Comparison of ENCODE assay signal across 32 mouse cellular contexts in the genomic region with DNA sequence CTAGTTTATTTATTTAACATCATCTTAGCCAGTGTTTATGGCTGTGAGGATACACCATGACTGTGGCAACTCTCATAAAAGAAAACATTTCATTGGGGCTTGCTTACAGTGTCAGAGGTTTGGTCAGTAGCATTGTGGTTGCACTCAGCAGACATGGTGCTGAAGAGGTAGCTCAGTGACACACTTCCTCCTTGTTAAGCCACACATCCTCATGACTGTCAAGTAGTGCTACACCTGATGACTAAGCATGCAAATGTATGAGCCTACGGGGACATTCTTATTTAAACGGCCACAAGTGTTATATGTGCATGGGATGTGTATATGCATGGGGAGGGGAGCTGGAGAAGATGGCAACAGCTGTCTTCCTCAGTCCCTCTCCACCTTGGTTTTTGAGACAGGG. TPM values are rescaled to one million over a fixed set of nuclear protein-coding genes. Genes with fewer than 3 reads are reported as not detected.
DNase-seq lines count a peak whose midpoint lies in the region; ATAC-seq and TF ChIP-seq lines count a peak whose summit lies in the region.
"Had no signal": no experiment of that assay in that cellular context is flagged by ENCODE, and none has a peak within 500 bp of the region (broad histone marks: within the 10 kb centered on the region; RNA-seq: fewer than 3 reads in every experiment).

No protein-coding gene starts in this region.

- H3K9me3 ChIP-seq in CH12.LX (replicated peaks; ENCODE audit: low read length), result no peaks in the 10 kb centered on the region
- no peaks in the 10 kb centered on the region for H3K9me3 ChIP-seq in kidney, embryonic 16.5 days (ENCODE audit: low read length)
- H3K9me3 ChIP-seq: embryonic facial prominence, embryonic 12.5 days; forebrain, embryonic 15.5 days; hindbrain, embryonic 13.5 days; intestine, embryonic 15.5 days; limb, embryonic 15.5 days; liver, embryonic 13.5 days; midbrain, embryonic 12.5 days; neural tube, embryonic 15.5 days had no signal

- no peaks in the 10 kb centered on the region for H3K36me3 ChIP-seq in CH12.LX (replicated peaks in 1 of 2; ENCODE audit: control insufficient read depth in 1 of 2, insufficient read depth in 1 of 2, low read length in 1 of 2)
- no peaks in the 10 kb centered on the region for H3K36me3 ChIP-seq in kidney, embryonic 16.5 days (ENCODE audit: insufficient read depth, low read length)
- H3K36me3 ChIP-seq: embryonic facial prominence, embryonic 12.5 days; forebrain, embryonic 15.5 days; hindbrain, embryonic 13.5 days; intestine, embryonic 15.5 days; limb, embryonic 15.5 days; liver, embryonic 13.5 days; midbrain, embryonic 12.5 days; neural tube, embryonic 15.5 days had no signal

- in situ Hi-C loops in CH12.LX (cut with MboI; ENCODE audit: low pct_ligation_motif_present, low pct_unique_long_range_greater_than_20kb, low sequenced_read_pairs), result no loop called here

- peaks cover 31 to 59% of the 10 kb centered on the region in 2 experiments for H3K4me1 ChIP-seq in CH12.LX (ENCODE audit: control insufficient read depth in 1 of 2, insufficient read depth in 2 of 2)
- peaks cover 3% of the 10 kb centered on the region; the same call in 1 of the 2 replicates for H3K4me1 ChIP-seq in cerebellum, adult 2 months (ENCODE audit: control insufficient read depth, insufficient read depth, low read length)
- H3K4me1 ChIP-seq in kidney, embryonic 16.5 days (ENCODE audit: insufficient read depth, low read length), result peaks cover 8% of the 10 kb centered on the region; the same call in 1 of the 2 replicates
- H3K4me1 ChIP-seq: forebrain, embryonic 15.5 days; hindbrain, embryonic 13.5 days; intestine, embryonic 15.5 days; midbrain, embryonic 12.5 days; neural tube, embryonic 15.5 days had no signal

- no peak overlapping the region for H3K9ac ChIP-seq in CH12.LX (ENCODE audit: insufficient read depth, low read depth)
- H3K9ac ChIP-seq in kidney, embryonic 16.5 days (replicated peaks; ENCODE audit: low read length), result no peak overlapping the region
- H3K9ac ChIP-seq: embryonic facial prominence, embryonic 12.5 days; forebrain, embryonic 15.5 days; hindbrain, embryonic 13.5 days; intestine, embryonic 15.5 days; limb, embryonic 15.5 days; liver, embryonic 13.5 days; midbrain, embryonic 12.5 days; neural tube, embryonic 15.5 days had no signal

- no peaks in the 10 kb centered on the region for H3K27me3 ChIP-seq in CH12.LX (replicated peaks)
- H3K27me3 ChIP-seq in cerebellum, adult 2 months (ENCODE audit: control insufficient read depth, insufficient read depth, low read length), result no peaks in the 10 kb centered on the region
- H3K27me3 ChIP-seq in kidney, embryonic 16.5 days (ENCODE audit: insufficient read depth, low read length), result no peaks in the 10 kb centered on the region
- H3K27me3 ChIP-seq: embryonic facial prominence, embryonic 12.5 days; forebrain, embryonic 15.5 days; hindbrain, embryonic 13.5 days; intestine, embryonic 15.5 days; limb, embryonic 15.5 days; liver, embryonic 13.5 days; midbrain, embryonic 12.5 days; neural tube, embryonic 15.5 days had no signal

- DNase-seq in A20 (ENCODE audit: low read depth, low spot score), result peak; percentile 71
- DNase-seq in CH12.LX (ENCODE audit: extremely low read depth), result peak; percentile 83
- no peak for DNase-seq in cerebellum, adult 2 months
- no peak for DNase-seq in ovary, postnatal 10 days (ENCODE audit: low spot score)
- no peak for DNase-seq in spleen, postnatal 10 days (ENCODE audit: low spot score in 2 of 2)
- DNase-seq: adrenal gland, postnatal 10 days; B cell, adult 2 months; cerebellum, adult 9-10 months; cerebellum, postnatal 36 days; embryo, embryonic 11 days; gastrocnemius, postnatal 25 days; heart, adult 18-20 months; heart, postnatal 36 days; kidney, adult 2 months; kidney, postnatal 10 days; layer of hippocampus, postnatal 36 days; left cerebral cortex, postnatal 4 days; liver, embryonic 13.5 days; lung, adult 18-20 months; lung, postnatal 10 days; right cerebral cortex, postnatal 25 days had no signal

- H3K4me2 ChIP-seq in CH12.LX (ENCODE audit: insufficient read depth, low read depth, poor library complexity, severe bottlenecking), result peak overlapping the region; percentile 1; the same call in 1 of the 2 replicates
- H3K4me2 ChIP-seq in kidney, embryonic 16.5 days (replicated peaks; ENCODE audit: low read depth, low read length), result no peak overlapping the region
- H3K4me2 ChIP-seq: embryonic facial prominence, embryonic 12.5 days; forebrain, embryonic 15.5 days; heart, embryonic 11.5 days; hindbrain, embryonic 13.5 days; intestine, embryonic 15.5 days; limb, embryonic 15.5 days; liver, embryonic 13.5 days; midbrain, embryonic 12.5 days; neural tube, embryonic 15.5 days had no signal

- H3K27ac ChIP-seq in CH12.LX (ENCODE audit: insufficient read depth, low read depth), result no peak overlapping the region
- H3K27ac ChIP-seq in cerebellum, adult 2 months (ENCODE audit: insufficient read depth, low read length), result no peak overlapping the region
- no peak overlapping the region for H3K27ac ChIP-seq in kidney, embryonic 16.5 days (ENCODE audit: low read length)
- H3K27ac ChIP-seq: embryonic facial prominence, embryonic 12.5 days; forebrain, embryonic 15.5 days; hindbrain, embryonic 13.5 days; intestine, embryonic 15.5 days; limb, embryonic 15.5 days; liver, embryonic 13.5 days; midbrain, embryonic 12.5 days; neural tube, embryonic 15.5 days had no signal

- H3K4me3 ChIP-seq in CH12.LX (replicated peaks in 1 of 3; ENCODE audit: low read depth in 2 of 3, low read length in 2 of 3, poor library complexity in 1 of 3), result peak overlapping the region in 1 of 3 experiments; percentile 2
- no peak overlapping the region for H3K4me3 ChIP-seq in cerebellum, adult 2 months (replicated peaks; ENCODE audit: insufficient read depth, low read depth, low read length)
- no peak overlapping the region for H3K4me3 ChIP-seq in kidney, embryonic 16.5 days (ENCODE audit: low read length)
- H3K4me3 ChIP-seq: embryonic facial prominence, embryonic 12.5 days; forebrain, embryonic 15.5 days; hindbrain, embryonic 13.5 days; intestine, embryonic 15.5 days; limb, embryonic 15.5 days; liver, embryonic 13.5 days; midbrain, embryonic 12.5 days; neural tube, embryonic 15.5 days had no signal

- TF ChIP-seq EP300 in CH12.LX (IDR thresholded peaks at IDR 0.05; ENCODE audit: low read length), result peak; percentile 78

- dilution Hi-C loops in CH12.LX (cut with MboI; ENCODE audit: extremely low pct_ligation_motif_present, extremely low pct_unique_long_range_greater_than_20kb, low sequenced_read_pairs), result no loop called here

- no peak for TF ChIP-seq RAD21 in CH12.LX (IDR thresholded peaks at IDR 0.05; ENCODE audit: low read depth, low read length)

- ATAC-seq in hematopoietic stem cell, adult 5-6 weeks (replicated peaks in 1 of 2; ENCODE audit: insufficient read depth in 1 of 2, low FRiP score in 2 of 2, low TSS enrichment in 1 of 2, low read depth in 1 of 2, poor library complexity in 2 of 2, severe bottlenecking in 2 of 2), result peak; percentile 88 to 90
- peak; percentile 84 for ATAC-seq in megakaryocyte progenitor cell, adult 5-6 weeks (replicated peaks; ENCODE audit: poor library complexity)
- no peak for ATAC-seq in kidney, embryonic 16.5 days (ENCODE audit: low FRiP score, low TSS enrichment)
- ATAC-seq: forebrain, embryonic 15.5 days; intestine, embryonic 15.5 days had no signal

- 97% methylated on average over 2 of the region's 2 CpGs for WGBS in cerebellum, adult 2 months
- 84% methylated on average over 2 of the region's 2 CpGs for WGBS in kidney, embryonic 16.5 days

- no peak for TF ChIP-seq CTCF in CH12.LX (conservative IDR thresholded peaks at IDR 0.05 in 1 of 2, IDR thresholded peaks at IDR 0.05 in 1 of 2; ENCODE audit: low read depth in 2 of 2, low read length in 2 of 2)
- TF ChIP-seq CTCF in cerebellum, adult 2 months (IDR thresholded peaks at IDR 0.05; ENCODE audit: borderline replicate concordance, insufficient read depth, low read depth, low read length), result no peak

- no peaks in the 10 kb centered on the region for H3K79me2 ChIP-seq in CH12.LX (replicated peaks; ENCODE audit: control insufficient read depth, extremely low read depth, insufficient read depth, poor library complexity, severe bottlenecking)

- no peak for TF ChIP-seq POLR2A in CH12.LX (IDR thresholded peaks at IDR 0.05; ENCODE audit: low read depth, low read length)
- TF ChIP-seq POLR2A in cerebellum, adult 2 months (IDR thresholded peaks at IDR 0.05; ENCODE audit: borderline replicate concordance, insufficient read depth, low read length), result no peak

TF ChIP-seq in CH12.LX, 34 proteins besides CTCF, POLR2A, EP300 and RAD21 (continues in another document):
- peak; percentile 58; the same call in 1 of the 2 replicates for TF ChIP-seq HCFC1 (IDR thresholded peaks at IDR 0.05; ENCODE audit: low read depth, low read length)
- TF ChIP-seq USF2 (conservative IDR thresholded peaks at IDR 0.05; ENCODE audit: low read depth, low read length), result no peak
- TF ChIP-seq ZMIZ1 (IDR thresholded peaks at IDR 0.05; ENCODE audit: low read depth, low read length), result no peak
- no peak for TF ChIP-seq POLR2AphosphoS2 (IDR thresholded peaks at IDR 0.05; ENCODE audit: low read depth, low read length)

RNA-seq across cellular contexts. Expression of gene Nhlrc1, which starts 30.8 kb away (rescaled TPM):
- total RNA-seq in CH12.LX (2012; rRNA removed) (not detected in 2 replicates), CH12.LX (2014; rRNA removed) (not detected in 2 replicates)
- polyA plus RNA-seq in CH12.LX (2012; ENCODE audit: insufficient read length, low read depth), result not detected in 2 replicates
- total RNA-seq in hematopoietic stem cell, adult 5-6 weeks (2017), result 0.35 and 4.4 TPM in 2 replicates
- 2.1 and 2.2 TPM in 2 replicates for total RNA-seq in megakaryocyte progenitor cell, adult 5-6 weeks (2015)
- total RNA-seq in megakaryocyte progenitor cell, adult 5-6 weeks (2017), result 2.2 and 4.8 TPM in 2 replicates
- 13.5 TPM in 2 replicates for polyA plus RNA-seq in cerebellum, adult 2 months (2012; rRNA removed)
- polyA plus RNA-seq in kidney, embryonic 16.5 days (2015; fragmentation: Nextera tagmentation; extraction: Ambion mirVana), result 3.0 and 3.6 TPM in 2 replicates

RNA-seq across cellular contexts. Expression of gene Kif13a, which starts 54.2 kb away (rescaled TPM):
- total RNA-seq in CH12.LX (2012; rRNA removed), result not detected in 2 replicates
- not detected in 2 replicates for total RNA-seq in CH12.LX (2014; rRNA removed)
- polyA plus RNA-seq in CH12.LX (2012; ENCODE audit: insufficient read length, low read depth), result not detected in 2 replicates
- 44.0 and 54.7 TPM in 2 replicates for total RNA-seq in hematopoietic stem cell, adult 5-6 weeks (2017)
- total RNA-seq in megakaryocyte progenitor cell, adult 5-6 weeks (2015), result 20.9 and 24.4 TPM in 2 replicates
- total RNA-seq in megakaryocyte progenitor cell, adult 5-6 weeks (2017), result 31.1 and 41.0 TPM in 2 replicates
- polyA plus RNA-seq in cerebellum, adult 2 months (2012; rRNA removed), result 36.5 and 38.5 TPM in 2 replicates
- 8.1 and 10.1 TPM in 2 replicates for polyA plus RNA-seq in kidney, embryonic 16.5 days (2015; fragmentation: Nextera tagmentation; extraction: Ambion mirVana)

RNA-seq across cellular contexts. Expression of gene Kdm1b, which starts 59.4 kb away (rescaled TPM):
- total RNA-seq in CH12.LX (2012; rRNA removed) (9.8 and 10.3 TPM in 2 replicates), CH12.LX (2014; rRNA removed) (17.5 and 20.3 TPM in 2 replicates)
- polyA plus RNA-seq in CH12.LX (2012; ENCODE audit: insufficient read length, low read depth), result 11.1 and 12.3 TPM in 2 replicates
- 16.0 and 18.4 TPM in 2 replicates for total RNA-seq in hematopoietic stem cell, adult 5-6 weeks (2017)
- 8.9 and 9.4 TPM in 2 replicates for total RNA-seq in megakaryocyte progenitor cell, adult 5-6 weeks (2015)
- 9.3 and 11.3 TPM in 2 replicates for total RNA-seq in megakaryocyte progenitor cell, adult 5-6 weeks (2017)
- 7.6 and 8.2 TPM in 2 replicates for polyA plus RNA-seq in cerebellum, adult 2 months (2012; rRNA removed)
- polyA plus RNA-seq in kidney, embryonic 16.5 days (2015; fragmentation: Nextera tagmentation; extraction: Ambion mirVana), result 14.5 and 15.4 TPM in 2 replicates

Comparison
In these comparisons a context has a peak if more than half of its experiments do, and no peak if none do; other contexts are left out.
1. DNase-seq: peak in A20 (single experiment) and CH12.LX (single experiment); none in cerebellum, adult 2 months (0 of 2), ovary, postnatal 10 days (single experiment) and spleen, postnatal 10 days (0 of 2).
2. RNA of gene Kif13a, which starts 54.2 kb away (total RNA-seq): 44.0 to 54.7 TPM in hematopoietic stem cell, adult 5-6 weeks and 20.9 to 41.0 TPM in megakaryocyte progenitor cell, adult 5-6 weeks; not detected in CH12.LX; every median in the first group is over 10 times any median in the second.